Mouse (Mus musculus) 3T3-L1 (cell line): Measurements from ENCODE around the gene Ppp1cc.

Experiments used
- DNase-seq: peaks from one replicate; pipeline ENCODE4 v3.0.0-alpha.2; 2015; ENCODE audit warnings: low read depth, low spot score

Gene Ppp1cc

DNA sequence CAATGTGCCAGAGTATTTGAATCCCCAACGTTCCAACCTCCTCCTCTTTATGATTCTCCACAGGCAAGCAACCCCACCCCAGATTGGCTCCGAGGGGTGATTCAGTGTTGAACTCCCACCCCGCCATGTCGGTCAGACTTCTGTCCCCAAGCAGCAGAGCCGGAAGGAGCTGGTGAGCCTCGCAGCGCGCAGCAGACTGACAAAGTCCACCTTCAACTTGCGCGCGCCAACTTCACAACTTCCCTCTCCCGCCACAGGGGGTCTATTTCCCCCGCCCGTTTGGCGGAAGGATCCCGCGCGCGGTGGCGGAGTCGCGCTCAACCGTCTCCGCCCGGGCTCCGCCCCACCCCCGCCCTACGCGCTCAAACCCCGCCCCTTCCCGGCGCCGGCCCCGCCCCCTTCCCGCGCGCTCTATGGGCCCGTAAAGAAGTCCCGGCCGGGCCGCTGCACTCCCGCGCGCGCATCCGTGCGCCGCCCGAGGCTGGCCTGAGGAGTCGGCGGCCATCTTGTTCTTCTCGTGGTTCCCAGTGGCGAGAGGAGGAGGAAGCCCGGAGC lies at the start of gene Ppp1cc:
Gene Ppp1cc, plus strand, starts transcription at position 452 of the 555 bp plus-strand sequence.
- DNase-seq, result peak; percentile 83

GRCm38 (mm10) chr5:122109325-122110060 lies 48.6 kb upstream of the Ppp1cc start:
- no peak for DNase-seq

- DNase-seq, result no peak
Measured at GRCm38 (mm10) chr5:122110625-122111024, 47.5 kb upstream of the Ppp1cc start.

DNA sequence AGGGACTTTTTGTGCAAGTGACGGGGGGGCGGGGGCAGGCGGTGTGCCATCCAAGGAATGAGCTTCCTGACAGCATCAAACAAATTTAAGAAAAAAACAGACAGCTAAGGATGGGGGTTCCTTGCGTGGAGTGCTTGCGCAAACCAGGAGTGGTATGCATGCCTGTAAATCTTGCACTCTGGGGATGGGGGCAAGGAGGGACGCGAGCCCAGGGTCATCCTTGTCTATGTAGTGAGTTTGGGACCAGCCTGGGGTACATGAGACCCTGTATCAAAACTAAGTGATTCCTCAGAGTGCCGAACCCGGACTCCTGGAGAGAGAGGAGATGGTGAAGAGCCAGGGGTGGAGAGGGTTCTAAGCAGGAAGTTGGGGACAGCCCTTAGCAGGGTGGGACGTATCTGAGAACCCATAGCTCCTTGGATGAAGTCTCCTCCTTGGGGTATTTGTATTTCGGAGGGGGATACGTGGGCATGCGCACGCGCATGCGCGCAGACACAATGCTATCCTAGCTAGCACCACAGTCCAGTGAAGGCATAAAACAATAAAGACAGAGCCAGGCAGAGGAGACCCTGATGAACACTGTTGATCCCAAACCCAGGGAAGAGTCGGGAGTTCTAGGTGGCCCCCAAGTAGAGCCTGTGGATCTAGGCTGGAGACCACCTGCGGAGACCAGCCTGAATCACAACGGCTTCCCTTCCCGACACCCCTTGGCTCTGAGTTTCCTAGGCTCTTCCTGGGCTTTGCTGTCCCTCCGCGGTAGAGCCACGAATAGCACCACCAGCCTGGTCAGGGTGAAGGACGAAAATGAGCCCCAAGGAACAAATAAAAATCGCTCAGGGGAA lies 46.8 kb upstream of the Ppp1cc start:
- no peak for DNase-seq

DNA sequence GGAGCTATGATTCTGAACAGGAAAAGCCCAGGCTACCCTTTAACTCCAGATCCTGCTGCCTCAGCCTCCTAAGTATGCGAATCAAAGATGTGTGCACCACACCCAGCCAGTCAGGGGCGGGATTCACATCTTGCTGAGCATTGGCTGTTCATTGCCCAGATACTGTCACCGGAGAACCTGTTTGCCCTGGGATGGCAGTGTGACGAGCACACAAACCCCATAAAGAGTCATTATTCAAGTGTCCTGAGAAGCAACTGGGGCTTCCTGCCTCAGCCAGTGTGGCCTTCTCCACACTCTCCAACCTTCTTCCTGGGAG lies 46.2 kb upstream of the Ppp1cc start:
- DNase-seq, result no peak

DNA sequence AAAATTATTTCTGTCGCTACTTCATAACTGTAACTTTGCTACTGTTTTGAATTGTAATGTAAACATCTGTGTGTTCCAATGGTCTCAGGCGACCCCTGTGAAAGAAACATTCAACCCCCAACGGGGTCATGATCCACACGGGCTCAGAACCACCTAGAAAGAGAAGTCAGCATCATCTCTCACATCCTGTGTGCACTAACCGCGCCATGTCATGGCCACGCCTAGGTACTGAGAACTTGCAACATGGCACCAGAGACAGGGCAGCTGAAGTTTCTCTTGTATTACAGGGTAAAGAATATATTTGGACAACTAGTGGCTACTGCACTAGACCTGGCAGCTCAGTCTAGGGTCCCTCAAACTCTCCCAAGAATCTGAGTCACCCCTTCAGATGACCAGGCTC lies 44.6 kb upstream of the Ppp1cc start:
- DNase-seq, result no peak

- DNase-seq, result peak; percentile 80
Measured at GRCm38 (mm10) chr5:122114176-122114575, 43.9 kb upstream of the Ppp1cc start.

DNA sequence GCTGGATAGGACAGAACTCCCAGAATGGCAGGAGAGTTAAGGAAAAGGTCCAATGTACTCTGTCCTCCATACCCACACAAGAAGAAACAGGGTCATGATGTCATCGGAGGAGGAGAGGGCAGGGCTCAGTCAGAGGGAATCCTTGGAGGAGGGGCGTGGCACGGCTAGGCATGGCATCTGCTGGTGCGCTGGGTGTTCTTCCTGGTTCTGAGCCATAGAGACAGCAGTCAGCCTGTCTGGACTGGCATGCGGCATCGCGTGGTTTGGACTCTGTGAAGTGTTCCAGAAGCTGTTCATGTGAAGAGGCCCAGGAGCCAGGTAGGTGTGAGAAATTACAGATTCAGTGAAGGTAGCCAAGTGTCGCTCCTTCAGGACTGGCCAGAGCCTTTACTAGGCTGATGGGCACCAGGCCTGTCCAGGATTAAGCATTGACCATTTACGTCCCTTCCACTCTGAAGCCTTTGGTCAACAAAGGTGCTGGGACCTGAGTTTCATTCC lies 42.8 kb upstream of the Ppp1cc start:
- DNase-seq, result no peak

GRCm38 (mm10) chr5:122116243-122116642 lies 41.8 kb upstream of the Ppp1cc start:
- peak; percentile 37 for DNase-seq

- no peak for DNase-seq
Measured at GRCm38 (mm10) chr5:122125211-122125760, 32.8 kb upstream of the Ppp1cc start.

DNA sequence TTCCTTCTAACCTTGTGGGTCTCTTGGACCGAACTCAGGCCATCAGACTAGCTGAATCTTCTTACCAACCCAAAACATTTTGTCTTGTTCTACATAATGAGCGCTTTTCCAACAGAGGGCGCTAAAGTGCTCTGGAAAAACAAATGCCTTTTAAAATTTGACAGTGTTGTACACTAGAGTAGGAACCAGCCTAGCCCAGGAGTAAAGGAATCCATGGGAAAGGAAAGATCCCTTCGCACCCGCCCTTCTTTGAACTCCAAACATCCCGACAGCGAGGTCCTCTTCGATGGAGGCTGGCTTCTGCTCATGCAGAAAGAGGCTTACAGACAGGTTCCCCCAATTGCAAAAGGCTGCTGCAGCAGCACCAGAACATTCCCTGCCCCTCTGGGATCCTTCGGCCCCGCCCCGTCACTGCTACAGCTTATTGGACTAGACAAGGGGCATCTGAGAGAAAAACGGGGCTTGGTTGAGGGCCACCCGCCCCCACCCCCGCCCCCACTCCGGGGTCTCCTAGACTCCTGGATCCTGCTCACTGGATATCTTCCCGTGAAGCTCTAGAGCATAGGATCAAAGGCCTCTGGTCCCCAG lies 28.9 kb upstream of the Ppp1cc start:
- peak; percentile 93 for DNase-seq

GRCm38 (mm10) chr5:122130341-122130998 lies 27.6 kb upstream of the Ppp1cc start:
- no peak for DNase-seq

DNA sequence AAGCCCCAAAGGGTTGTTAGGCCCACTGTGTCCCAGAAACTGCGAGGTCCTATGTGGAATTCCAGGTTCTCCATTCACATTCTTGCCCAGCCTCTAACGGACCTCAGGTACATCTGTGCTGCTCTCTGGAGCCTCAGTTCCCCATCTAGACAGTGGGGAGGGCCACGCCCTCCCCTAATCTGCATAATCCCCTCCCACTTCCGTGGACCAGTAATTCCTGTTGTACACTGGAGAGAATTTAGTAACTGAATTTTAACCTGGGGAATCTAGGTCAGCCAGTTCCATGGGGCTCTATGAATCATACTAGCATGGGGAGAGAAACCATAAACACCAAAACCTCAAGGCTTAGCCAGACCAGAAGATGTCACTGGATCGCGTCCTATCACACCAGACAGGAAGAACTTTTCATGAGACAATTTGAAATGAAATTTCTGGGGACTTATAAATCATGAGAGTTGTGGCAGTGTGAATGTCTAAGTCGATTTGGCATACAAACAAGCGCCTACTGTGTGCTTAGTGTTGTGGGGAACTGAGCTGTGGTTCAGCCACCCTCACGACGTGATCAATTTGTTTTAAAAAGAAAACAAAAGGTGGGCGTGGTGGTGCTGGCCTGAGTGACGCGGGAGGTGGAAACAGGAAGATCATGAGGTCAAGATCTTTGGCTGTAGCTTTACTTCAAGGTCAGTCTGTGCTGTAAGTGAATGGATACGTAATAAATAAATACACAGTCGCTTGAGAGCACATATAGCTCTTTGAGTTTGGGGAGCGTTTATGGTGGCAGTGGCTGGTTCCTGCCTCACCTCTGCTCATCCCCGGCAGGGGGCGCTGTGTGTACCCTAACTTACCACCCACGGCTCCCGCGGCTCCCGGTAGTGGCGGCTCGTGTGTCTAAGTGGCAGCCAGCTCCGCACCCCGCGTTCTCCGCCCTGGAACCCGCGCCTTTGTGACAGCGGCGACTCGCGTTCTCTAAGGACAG lies 26.7 kb upstream of the Ppp1cc start:
- DNase-seq, result peak; percentile 75

- DNase-seq, result no peak
Measured at GRCm38 (mm10) chr5:122132167-122133049, 25.7 kb upstream of the Ppp1cc start.

- DNase-seq, result no peak
Measured at GRCm38 (mm10) chr5:122133050-122133389, 25.1 kb upstream of the Ppp1cc start.

DNA sequence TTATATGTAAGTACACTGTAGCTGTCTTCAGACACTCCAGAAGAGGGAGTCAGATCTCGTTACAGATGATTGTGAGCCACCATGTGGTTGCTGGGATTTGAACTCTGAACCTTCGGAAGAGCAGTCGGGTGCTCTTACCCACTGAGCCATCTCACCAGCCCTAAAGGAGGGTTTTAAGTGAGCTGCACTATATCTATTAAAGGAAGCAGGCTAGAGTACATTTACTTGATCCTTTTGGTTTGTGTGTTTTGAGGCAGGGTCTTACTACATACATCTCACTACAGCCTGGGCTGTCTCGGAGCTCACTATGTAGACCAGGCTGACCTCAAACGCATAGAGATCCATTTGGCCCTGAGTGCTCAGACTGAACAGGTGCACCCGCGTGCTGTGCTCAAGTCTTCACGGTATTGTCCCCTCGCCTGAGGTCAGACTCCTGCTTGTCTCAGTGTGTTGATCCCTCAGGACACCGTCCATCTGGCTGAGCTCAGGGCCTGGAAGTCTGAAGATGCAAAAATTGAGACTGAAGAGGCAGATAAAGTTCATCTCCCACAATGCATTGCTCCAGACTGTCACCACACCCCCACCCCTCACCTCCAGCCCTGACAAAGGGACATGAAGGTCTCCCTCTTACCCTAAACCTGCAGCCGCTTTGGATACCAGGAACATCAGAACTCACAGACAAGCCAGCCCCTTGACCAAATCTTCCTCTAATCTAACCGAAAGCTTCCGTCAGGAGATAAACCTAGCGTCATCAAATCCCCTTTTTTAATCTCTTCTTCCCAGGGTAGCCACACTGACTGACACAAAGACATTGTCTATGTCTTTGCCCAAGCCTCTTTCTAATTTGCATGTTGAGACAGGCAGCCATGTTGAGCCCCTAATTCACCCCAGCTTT lies 23.4 kb upstream of the Ppp1cc start:
- no peak for DNase-seq

DNA sequence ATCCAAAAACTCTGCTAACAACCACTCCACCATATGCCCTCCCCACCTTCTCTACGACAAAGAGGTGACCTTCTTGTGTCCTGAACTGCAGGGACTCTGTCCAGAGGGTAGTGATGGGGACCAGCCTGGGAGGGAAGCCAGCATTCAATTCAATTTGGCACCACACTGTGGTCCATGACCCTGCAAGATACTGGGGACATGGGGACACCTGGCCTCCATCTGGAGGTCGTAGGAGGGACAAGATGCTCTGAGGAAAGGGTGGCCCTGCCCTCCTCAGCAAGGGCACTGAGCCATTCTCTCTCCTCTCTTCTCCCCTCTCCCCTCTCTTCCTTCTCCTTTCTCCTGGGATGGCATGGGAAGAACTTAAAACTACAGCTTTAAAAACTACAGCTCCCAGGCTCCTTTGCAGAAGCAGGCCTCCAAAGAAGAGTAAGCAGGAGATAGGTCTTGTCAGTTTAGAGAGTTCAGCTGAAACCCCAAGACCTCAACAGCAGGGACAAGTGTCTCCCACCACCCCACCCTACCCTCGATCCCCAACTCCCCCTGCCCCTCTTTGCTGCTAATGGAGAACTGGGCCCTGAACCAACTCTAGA lies 22.7 kb upstream of the Ppp1cc start:
- no peak for DNase-seq
